Mouse (Mus musculus): ENCODE measurements at regions not wholly inside any gene's neighbourhood (a gene's known extent, or its start where the extent isn't known, plus 50 kb on each side); places are given as distances from the start of the nearest gene placed in this dataset.

DNA sequence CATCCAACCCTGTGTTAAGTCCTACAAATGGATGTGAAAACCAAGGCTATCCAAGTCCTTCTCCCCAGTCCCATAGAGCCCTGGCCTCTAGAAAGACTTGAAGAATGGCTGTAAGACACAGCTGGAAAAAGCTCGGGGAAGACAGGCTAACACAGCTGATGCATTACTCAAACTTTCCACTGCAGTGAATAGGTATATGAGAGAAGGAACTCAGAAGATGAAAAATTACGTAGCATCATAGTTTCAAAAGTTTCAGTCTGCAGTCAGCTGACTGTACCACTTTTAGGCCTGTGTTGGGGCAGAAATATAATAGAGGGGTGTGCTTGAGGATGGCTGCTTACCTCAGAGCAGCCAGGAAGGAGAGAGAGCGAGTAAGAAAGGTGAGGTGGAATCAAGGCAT is 456.3 kb upstream of the Vstm2b start:
- Histone ChIP-seq H3K36me3 (no peaks in the 10 kb centered on the region), H3K9ac (no peak overlapping the region), H3K27ac (no peak overlapping the region), H3K4me2 (no peak overlapping the region), H3K9me3 (no peaks in the 10 kb centered on the region), H3K27me3 (no peaks in the 10 kb centered on the region), H3K4me1 (replicated peaks) (no peaks in the 10 kb centered on the region), H3K4me3 (no peak overlapping the region)
- WGBS: 90% methylated on average over 3 of the region's 3 CpGs
- ATAC-seq (ENCODE audit: low FRiP score): no peak

DNA sequence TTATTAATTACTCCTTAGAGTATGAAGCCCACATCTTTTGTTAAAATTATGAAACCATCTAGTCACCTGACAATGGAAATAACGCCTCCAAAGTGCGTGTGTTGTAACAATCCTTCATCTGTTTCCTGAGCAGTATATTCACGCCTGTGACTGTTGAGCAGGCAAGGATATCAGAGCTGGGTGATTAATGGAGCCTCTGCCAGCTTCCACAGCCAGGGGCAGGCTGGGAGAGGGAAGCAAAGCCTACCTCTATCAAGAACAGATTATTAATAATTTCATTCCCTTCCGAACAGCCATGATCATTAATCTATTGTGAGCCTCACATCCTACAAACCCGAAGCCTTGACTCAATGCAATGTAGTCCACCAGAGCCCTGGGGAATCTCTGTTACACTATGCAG is 431.7 kb upstream of the Vstm2b start:
- Histone ChIP-seq H3K36me3 (no peaks in the 10 kb centered on the region), H3K27ac (no peak overlapping the region), H3K9ac (no peak overlapping the region), H3K9me3 (no peaks in the 10 kb centered on the region), H3K4me2 (no peak overlapping the region), H3K27me3 (no peaks in the 10 kb centered on the region), H3K4me3 (no peak overlapping the region), H3K4me1 (replicated peaks) (no peaks in the 10 kb centered on the region)
- peak; percentile 85 for ATAC-seq (ENCODE audit: low FRiP score)
- WGBS: 76% methylated on average over 5 of the region's 5 CpGs

DNA sequence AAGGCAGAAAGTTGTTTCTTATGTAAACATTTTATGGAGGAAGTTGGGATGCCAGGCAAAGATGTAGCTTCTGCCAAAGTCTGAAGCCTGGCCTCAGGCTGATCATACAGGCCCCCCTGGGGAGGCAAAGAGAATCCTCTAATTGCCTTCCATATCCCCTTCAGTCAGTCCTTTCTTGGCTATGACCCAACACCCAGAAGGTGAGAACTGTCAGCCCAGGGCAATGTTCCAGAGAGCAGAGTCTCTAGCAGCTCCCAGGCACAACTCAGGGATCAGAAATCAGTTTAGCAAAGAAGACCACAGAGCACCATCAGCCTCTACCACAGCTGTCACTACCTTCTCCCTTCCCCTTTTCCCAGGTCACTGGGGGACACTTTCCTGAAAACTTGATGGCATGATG is 410.9 kb upstream of the Vstm2b start:
- H3K4me3 ChIP-seq: no peak overlapping the region
- H3K9ac ChIP-seq: no peak overlapping the region
- no peak overlapping the region for H3K27ac ChIP-seq
- no peaks in the 10 kb centered on the region for H3K9me3 ChIP-seq
- H3K36me3 ChIP-seq: no peaks in the 10 kb centered on the region
- no peaks in the 10 kb centered on the region for H3K27me3 ChIP-seq
- no peak for ATAC-seq (ENCODE audit: low FRiP score)
- no peaks in the 10 kb centered on the region for H3K4me1 ChIP-seq (replicated peaks)
- no peak overlapping the region for H3K4me2 ChIP-seq

DNA sequence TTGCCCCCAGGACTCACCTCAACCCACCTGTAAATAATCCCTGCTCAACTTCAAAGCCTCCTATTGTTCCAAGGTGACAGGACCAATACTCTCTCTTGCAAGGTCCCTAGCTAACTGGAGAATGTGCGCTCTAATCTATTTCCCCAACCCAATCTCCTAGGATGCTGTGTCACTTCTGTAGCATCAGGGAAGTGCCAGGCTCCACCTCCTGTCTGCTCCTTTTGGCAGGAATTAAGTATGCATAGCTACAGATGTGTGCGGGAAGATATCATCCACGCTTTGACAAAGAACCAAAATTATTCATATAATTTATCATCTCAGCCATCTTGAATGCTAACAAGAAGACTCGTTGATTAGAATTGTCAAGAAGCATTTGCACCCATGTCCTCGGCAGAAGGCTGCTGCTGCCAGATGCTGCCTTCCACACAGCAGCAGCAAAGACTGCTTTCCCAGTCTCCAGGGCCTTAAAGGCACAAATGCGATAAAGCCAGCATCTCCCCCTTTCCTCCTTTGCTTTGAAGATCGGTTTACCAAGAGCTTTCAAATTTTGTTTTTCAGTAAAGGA is 375.3 kb upstream of the Vstm2b start:
- Histone ChIP-seq H3K4me1 (replicated peaks) (no peaks in the 10 kb centered on the region), H3K9me3 (no peaks in the 10 kb centered on the region), H3K36me3 (no peaks in the 10 kb centered on the region), H3K27ac (no peak overlapping the region), H3K9ac (no peak overlapping the region), H3K4me3 (no peak overlapping the region), H3K4me2 (no peak overlapping the region), H3K27me3 (no peaks in the 10 kb centered on the region)
- ATAC-seq (ENCODE audit: low FRiP score): no peak
- WGBS: 71% methylated on average over 7 of the region's 7 CpGs

DNA sequence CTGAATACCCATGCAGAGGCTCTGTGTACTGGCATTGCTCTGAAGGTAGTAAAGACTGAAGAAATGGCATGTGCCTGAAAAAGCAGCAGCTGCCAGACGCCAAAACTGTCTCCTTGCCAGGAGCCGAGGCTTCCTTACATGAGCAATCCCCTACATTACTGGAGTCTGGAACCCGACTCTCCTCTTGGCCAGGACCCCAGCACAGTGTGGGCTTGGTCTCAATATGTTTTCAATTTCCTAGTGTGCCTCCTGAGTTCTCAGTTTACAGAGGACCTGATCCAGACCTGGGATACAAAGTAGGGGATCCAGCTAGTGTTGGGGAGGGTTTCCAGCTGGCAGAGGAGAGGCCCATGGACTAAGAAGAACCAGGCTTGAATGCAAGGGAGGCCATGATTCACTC is 361.5 kb upstream of the Vstm2b start:
- H3K36me3 ChIP-seq: no peaks in the 10 kb centered on the region
- H3K4me1 ChIP-seq (replicated peaks): no peaks in the 10 kb centered on the region
- H3K9ac ChIP-seq: no peak overlapping the region
- no peaks in the 10 kb centered on the region for H3K27me3 ChIP-seq
- no peak for ATAC-seq (ENCODE audit: low FRiP score)
- no peak overlapping the region for H3K4me3 ChIP-seq
- no peaks in the 10 kb centered on the region for H3K9me3 ChIP-seq
- H3K4me2 ChIP-seq: no peak overlapping the region
- 81% methylated on average over 3 of the region's 3 CpGs for WGBS
- H3K27ac ChIP-seq: no peak overlapping the region

DNA sequence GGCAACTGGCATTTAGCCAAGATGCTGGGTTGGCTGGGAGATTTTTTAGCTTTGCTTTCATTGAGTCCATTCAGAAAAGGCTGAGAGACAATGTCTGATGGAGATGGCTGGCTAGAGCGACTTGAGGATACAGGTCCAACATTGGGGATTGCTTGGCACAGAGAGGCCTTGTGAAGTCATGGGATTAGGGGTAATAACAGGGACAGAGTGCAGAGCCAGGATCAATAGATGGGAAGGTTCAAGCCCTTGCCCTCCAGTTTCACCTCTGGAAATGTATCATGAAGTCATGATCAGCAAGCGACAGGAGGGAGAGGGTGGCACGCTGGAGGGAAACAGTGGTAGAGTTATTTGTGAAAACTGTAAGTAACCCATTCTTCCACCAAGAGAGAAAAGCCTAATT is 360.5 kb upstream of the Vstm2b start:
- 86% methylated on average over 3 of the region's 3 CpGs for WGBS
- no peak overlapping the region for H3K4me3 ChIP-seq
- no peaks in the 10 kb centered on the region for H3K27me3 ChIP-seq
- H3K27ac ChIP-seq: no peak overlapping the region
- H3K9ac ChIP-seq: no peak overlapping the region
- H3K9me3 ChIP-seq: no peaks in the 10 kb centered on the region
- no peaks in the 10 kb centered on the region for H3K36me3 ChIP-seq
- no peak overlapping the region for H3K4me2 ChIP-seq
- no peaks in the 10 kb centered on the region for H3K4me1 ChIP-seq (replicated peaks)
- ATAC-seq (ENCODE audit: low FRiP score): no peak

DNA sequence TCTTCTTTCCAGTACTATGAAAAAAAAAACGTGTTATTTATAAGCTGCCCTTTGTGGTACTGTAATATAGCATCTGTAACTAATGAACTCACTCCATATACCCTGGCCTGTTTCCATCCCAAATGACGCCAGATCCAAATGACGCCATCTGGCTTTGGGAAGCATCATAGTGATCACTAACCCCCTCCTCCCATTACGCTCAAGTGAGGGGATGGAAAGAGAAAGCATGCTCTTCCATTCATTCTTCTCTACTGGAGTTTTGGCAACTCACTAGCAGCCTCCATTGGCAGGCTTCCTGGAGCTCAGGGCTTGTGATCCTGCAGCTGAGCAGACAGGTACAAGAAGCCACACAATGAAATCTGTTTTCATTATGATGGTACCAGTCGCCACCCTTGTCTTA is 358.3 kb upstream of the Vstm2b start:
- no peak for ATAC-seq (ENCODE audit: low FRiP score)
- H3K36me3 ChIP-seq: no peaks in the 10 kb centered on the region
- no peaks in the 10 kb centered on the region for H3K4me1 ChIP-seq (replicated peaks)
- H3K27ac ChIP-seq: no peak overlapping the region
- no peaks in the 10 kb centered on the region for H3K27me3 ChIP-seq
- WGBS: 80% methylated on average over 5 of the region's 5 CpGs
- no peak overlapping the region for H3K4me2 ChIP-seq
- no peak overlapping the region for H3K9ac ChIP-seq
- H3K9me3 ChIP-seq: no peaks in the 10 kb centered on the region
- H3K4me3 ChIP-seq: no peak overlapping the region

DNA sequence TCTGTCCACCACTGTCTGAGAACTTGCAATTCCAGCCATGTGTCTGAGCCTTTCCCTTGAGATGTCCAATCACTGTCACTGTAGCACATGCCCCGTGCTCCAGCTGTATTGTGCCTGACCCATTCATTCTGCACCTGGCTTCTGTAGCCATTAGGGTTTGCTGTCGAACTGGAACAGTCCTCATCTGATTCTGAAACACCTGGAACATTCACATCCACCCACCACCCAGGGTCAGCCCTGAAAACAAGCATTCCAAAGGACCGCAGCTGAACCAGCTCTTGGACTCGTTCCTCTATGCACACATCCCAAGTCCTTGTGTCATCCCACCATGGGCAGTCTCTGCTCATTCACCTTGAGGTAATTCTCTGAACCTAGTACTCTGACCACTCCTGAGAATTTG is 356.8 kb upstream of the Vstm2b start:
- no peak overlapping the region for H3K9ac ChIP-seq
- H3K36me3 ChIP-seq: no peaks in the 10 kb centered on the region
- no peak overlapping the region for H3K27ac ChIP-seq
- H3K9me3 ChIP-seq: no peaks in the 10 kb centered on the region
- no peak for ATAC-seq (ENCODE audit: low FRiP score)
- H3K4me1 ChIP-seq (replicated peaks): no peaks in the 10 kb centered on the region
- no peaks in the 10 kb centered on the region for H3K27me3 ChIP-seq
- H3K4me3 ChIP-seq: no peak overlapping the region
- H3K4me2 ChIP-seq: no peak overlapping the region
- 78% methylated on average over 4 of the region's 4 CpGs for WGBS

DNA sequence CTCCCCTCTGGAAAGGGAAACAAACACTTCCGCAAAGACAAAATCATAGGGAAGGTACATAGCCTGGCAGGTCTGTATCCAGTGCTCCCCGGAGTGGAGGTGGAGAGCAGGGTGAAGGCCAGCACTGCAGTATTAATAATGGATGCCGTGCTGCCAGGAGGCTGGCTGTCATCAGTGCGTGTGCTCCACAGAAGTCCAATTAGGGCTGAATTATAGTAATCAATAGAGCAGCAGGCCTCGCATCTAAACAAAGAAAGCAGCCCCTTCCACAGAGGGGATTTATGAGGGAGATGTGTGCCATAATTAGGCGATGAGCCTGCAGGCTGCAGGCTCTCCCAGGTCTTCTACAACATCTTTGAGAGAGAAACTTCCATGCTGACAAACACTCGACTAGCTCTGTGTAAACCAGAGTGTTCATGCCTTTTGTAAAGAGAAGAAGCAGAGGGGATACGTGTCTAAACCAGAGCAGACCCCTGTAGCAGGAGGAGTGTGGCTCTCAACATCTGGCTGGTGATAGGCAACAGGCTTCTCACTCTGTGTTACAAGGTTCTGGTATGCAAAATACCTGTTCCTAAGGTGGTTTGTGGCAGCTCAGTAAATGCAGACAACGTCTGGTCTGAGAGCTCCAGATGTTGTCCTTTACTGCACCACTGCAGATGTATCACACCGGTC is 334.5 kb upstream of the Vstm2b start:
- H3K9me3 ChIP-seq: 0 out of 2 replicates have a peak, but pooled peaks cover 3% of the 10 kb centered on the region
- no peak overlapping the region for H3K9ac ChIP-seq
- peak overlapping the region; percentile 35 for H3K27ac ChIP-seq
- ATAC-seq (ENCODE audit: low FRiP score): peak; percentile 88
- no peaks in the 10 kb centered on the region for H3K36me3 ChIP-seq
- no peak overlapping the region for H3K4me3 ChIP-seq
- WGBS: 56% methylated on average over 10 of the region's 10 CpGs
- peaks cover 8% of the 10 kb centered on the region for H3K4me1 ChIP-seq (replicated peaks)
- H3K4me2 ChIP-seq: no peak overlapping the region
- H3K27me3 ChIP-seq: no peaks in the 10 kb centered on the region

DNA sequence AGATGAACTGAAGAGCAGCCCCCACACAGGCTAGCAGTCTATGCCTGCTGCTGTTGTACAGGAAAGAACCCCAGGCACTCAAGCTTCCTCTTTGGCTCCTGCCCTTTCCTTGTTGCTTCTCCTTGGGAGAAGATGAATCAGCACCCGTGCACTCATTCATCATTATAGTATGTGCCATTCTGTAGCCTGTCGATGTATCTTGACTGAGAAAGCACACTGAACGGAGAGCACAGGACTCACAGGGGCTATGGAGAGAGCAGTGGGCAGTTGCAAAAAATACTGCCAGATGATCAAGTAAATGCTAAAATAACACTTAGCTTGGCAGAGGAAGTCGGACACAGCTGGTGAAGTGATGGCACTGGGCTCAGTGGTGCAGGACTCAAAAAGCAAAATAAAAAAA is 322.2 kb upstream of the Vstm2b start:
- ATAC-seq (ENCODE audit: low FRiP score): no peak
- Histone ChIP-seq H3K4me3 (no peak overlapping the region), H3K27me3 (no peaks in the 10 kb centered on the region), H3K4me1 (replicated peaks) (no peaks in the 10 kb centered on the region), H3K9ac (no peak overlapping the region), H3K9me3 (no peaks in the 10 kb centered on the region), H3K27ac (no peak overlapping the region), H3K36me3 (no peaks in the 10 kb centered on the region), H3K4me2 (no peak overlapping the region)
- WGBS: 84% methylated on average over 4 of the region's 4 CpGs

DNA sequence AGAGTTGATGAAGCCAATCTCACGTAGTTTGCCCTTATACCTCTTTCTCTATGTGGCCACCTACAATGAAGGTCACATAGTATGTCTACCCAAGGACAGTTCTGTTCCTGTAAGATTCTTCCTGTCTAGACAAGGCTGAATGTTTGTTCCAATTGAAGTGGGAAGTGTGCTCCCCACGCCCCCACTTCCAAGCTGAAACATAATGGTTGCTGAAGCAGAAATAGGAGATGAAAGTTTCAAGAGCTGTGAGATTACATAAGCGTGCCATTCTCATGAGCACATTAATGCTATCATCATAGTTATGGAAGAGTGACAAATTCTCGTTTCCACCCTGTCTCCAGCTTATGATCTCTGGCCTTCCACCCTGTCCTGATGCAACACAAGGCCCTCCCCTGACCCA is 320.8 kb upstream of the Vstm2b start:
- Histone ChIP-seq H3K27me3 (no peaks in the 10 kb centered on the region), H3K4me1 (replicated peaks) (no peaks in the 10 kb centered on the region), H3K9me3 (no peaks in the 10 kb centered on the region), H3K27ac (no peak overlapping the region), H3K4me2 (no peak overlapping the region), H3K4me3 (no peak overlapping the region), H3K9ac (no peak overlapping the region), H3K36me3 (no peaks in the 10 kb centered on the region)
- ATAC-seq (ENCODE audit: low FRiP score): no peak
- 87% methylated on average over 4 of the region's 4 CpGs for WGBS

DNA sequence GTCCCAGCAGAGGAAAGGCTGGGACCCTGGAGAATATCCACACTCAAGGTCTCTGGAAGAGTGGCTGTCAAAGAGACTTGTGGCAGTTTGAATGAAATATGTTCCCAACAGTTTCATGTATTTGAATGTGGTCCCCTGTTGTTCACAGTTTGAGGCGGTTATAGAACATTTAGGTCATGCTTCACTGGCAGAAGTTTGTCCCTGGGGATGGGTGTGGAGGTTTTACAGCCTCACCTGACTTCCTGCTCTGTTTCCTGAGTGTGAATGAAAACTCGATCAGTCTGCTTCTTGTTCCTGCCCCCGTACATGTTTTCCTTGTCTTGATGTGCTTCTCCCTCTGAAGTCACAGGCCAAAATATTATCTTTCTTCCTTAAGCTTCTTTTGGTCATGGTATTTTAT is 277.4 kb upstream of the Vstm2b start:
- Histone ChIP-seq H3K9ac (no peak overlapping the region), H3K4me3 (no peak overlapping the region), H3K4me2 (no peak overlapping the region), H3K27ac (no peak overlapping the region), H3K36me3 (no peaks in the 10 kb centered on the region), H3K27me3 (no peaks in the 10 kb centered on the region), H3K4me1 (replicated peaks) (no peaks in the 10 kb centered on the region), H3K9me3 (no peaks in the 10 kb centered on the region)
- 84% methylated on average over 3 of the region's 3 CpGs for WGBS
- ATAC-seq (ENCODE audit: low FRiP score): no peak

DNA sequence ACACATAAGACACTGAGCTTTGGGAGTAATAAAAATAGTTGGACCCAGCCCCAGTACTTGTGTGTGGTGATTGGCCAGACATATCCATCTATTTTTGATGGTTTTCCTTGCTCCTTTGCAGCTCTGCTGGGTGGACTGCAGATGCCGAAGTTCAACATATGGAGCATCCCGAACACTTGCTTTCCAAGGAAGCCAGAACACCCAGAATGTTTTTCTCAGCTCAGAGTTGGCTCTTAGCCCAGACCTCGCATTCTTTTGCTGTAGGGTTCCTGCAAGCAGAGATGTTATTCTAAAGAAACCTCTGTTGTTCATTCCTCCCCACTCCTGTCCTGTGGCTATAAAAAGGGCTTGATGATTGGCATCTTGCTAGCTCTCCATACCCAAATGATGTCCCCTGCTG is 275.3 kb upstream of the Vstm2b start:
- no peak overlapping the region for H3K4me2 ChIP-seq
- H3K4me1 ChIP-seq (replicated peaks): no peaks in the 10 kb centered on the region
- 54% methylated on average over 3 of the region's 3 CpGs for WGBS
- H3K36me3 ChIP-seq: no peaks in the 10 kb centered on the region
- ATAC-seq (ENCODE audit: low FRiP score): peak; percentile 36; the same call in 1 of the 2 replicates
- H3K4me3 ChIP-seq: no peak overlapping the region
- H3K27ac ChIP-seq: no peak overlapping the region
- no peaks in the 10 kb centered on the region for H3K27me3 ChIP-seq
- no peaks in the 10 kb centered on the region for H3K9me3 ChIP-seq
- H3K9ac ChIP-seq: no peak overlapping the region

Measured in hindbrain, embryonic 13.5 days (tissue).